Mouse (Mus musculus) heart, embryonic 16.5 days (tissue): Measurements from ENCODE around the gene Dhx15. TPM values are rescaled to one million over a fixed set of nuclear protein-coding genes. Genes with fewer than 3 reads are reported as not detected.

Experiments used
- ATAC-seq: fragments of 200-750 bp; cut with Nextera tagmentation; replicated peaks from 2 replicates; pipeline ENCODE4 v1.8.0; 2017; ENCODE audit warnings: moderate number of reproducible peaks; ENCODE audit not compliant: insufficient read depth, low FRiP score; ENCODE audit errors: extremely low read depth
- H3K27ac ChIP-seq: fragments of 300-500 bp; sonication (generic); 2 replicates; pipeline ENCODE4 v1.5.1; 2014; ENCODE audit warnings: mild to moderate bottlenecking, low read length, control low read depth, moderate library complexity
- H3K27me3 ChIP-seq: fragments of 300-500 bp; sonication (generic); 2 replicates; pipeline ENCODE4 v1.6.1; 2014; ENCODE audit warnings: low read length, mixed read lengths; ENCODE audit not compliant: control insufficient read depth, insufficient read depth
- H3K36me3 ChIP-seq: fragments of 300-500 bp; sonication (generic); 2 replicates; pipeline ENCODE4 v1.6.1; 2014; ENCODE audit not compliant: control insufficient read depth, insufficient read depth
- H3K4me1 ChIP-seq: fragments of 300-500 bp; sonication (generic); 2 replicates; pipeline ENCODE4 v1.6.1; 2014; ENCODE audit warnings: low read length, mixed read lengths; ENCODE audit not compliant: control insufficient read depth, insufficient read depth
- H3K4me2 ChIP-seq: fragments of 300-500 bp; sonication (generic); 2 replicates; pipeline ENCODE4 v1.6.1; 2014; ENCODE audit warnings: low read depth, mild to moderate bottlenecking, control low read depth, low read length
- H3K4me3 ChIP-seq: fragments of 300-500 bp; sonication (generic); 2 replicates; pipeline ENCODE4 v1.5.1; 2014; ENCODE audit warnings: mild to moderate bottlenecking, control low read depth, low read length
- H3K9ac ChIP-seq: fragments of 300-500 bp; sonication (generic); 2 replicates; pipeline ENCODE4 v1.6.1; 2014; ENCODE audit warnings: low read length, control low read depth
- H3K9me3 ChIP-seq: fragments of 300-500 bp; sonication (generic); replicated peaks from 2 replicates; pipeline ENCODE4 v1.6.1; 2016; ENCODE audit warnings: low read length; ENCODE audit not compliant: control insufficient read depth
- WGBS: fragments of 180-500 bp; shearing (Covaris S2); extraction: QIAGEN DNeasy Blood & Tissue Kit; methylation state at CpG from one replicate; pipeline ENCODE4 v1.1.7; 2014; 5-methylcytosine and 5-hydroxymethylcytosine counted together
- polyA plus RNA-seq: library from polyadenylated mRNA; unstranded; fragments of >200 nt; fragmentation: Nextera tagmentation; extraction: Ambion mirVana; gene quantifications from 2 replicates; pipeline ENCODE4 v1.2.1, GENCODE M21; 2015

The Dhx15 gene
- polyA plus RNA-seq, 1 experiment from 2014 or later = 96.7 TPM

- no peak overlapping the region for H3K27ac ChIP-seq
- no peaks in the 10 kb centered on the region; the same call in 1 of the 2 replicates for H3K4me1 ChIP-seq
- H3K4me2 ChIP-seq = no peak overlapping the region
- no peaks in the 10 kb centered on the region for H3K27me3 ChIP-seq
- no peak overlapping the region for H3K4me3 ChIP-seq
- WGBS = 85% methylated on average over 1 of the region's 1 CpGs
- H3K9me3 ChIP-seq = no peaks in the 10 kb centered on the region
- H3K9ac ChIP-seq = no peak overlapping the region
- H3K36me3 ChIP-seq = peaks cover 6% of the 10 kb centered on the region; the same call in 1 of the 2 replicates
- ATAC-seq = no peak
Measured at GRCm38 (mm10) chr5:52177326-52177725, 13.0 kb downstream of the Dhx15 start.

DNA sequence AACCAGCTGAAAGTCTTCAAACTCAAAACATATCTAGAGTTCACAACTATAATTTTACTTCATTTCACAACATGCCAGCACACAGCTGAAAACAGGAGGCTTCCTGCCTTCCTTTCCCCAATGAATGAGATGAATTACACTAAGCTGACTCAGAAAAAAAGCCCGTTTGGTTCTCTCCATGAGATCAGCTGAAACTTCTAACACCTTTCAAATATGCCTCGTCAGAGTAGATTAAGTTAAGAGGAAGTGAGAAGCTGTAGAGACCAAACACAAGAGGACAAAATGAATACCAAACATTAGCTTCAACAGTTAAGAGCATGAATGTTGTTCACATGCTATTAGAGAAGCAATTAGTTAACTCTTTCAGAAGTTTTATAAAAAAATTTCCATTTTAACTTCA, 21.8 kb downstream of the Dhx15 start:
- Histone ChIP-seq H3K4me2 (no peak overlapping the region), H3K4me3 (no peak overlapping the region), H3K9me3 (no peaks in the 10 kb centered on the region), H3K27ac (no peak overlapping the region), H3K27me3 (no peaks in the 10 kb centered on the region), H3K4me1 (no peaks in the 10 kb centered on the region; the same call in 1 of the 2 replicates), H3K36me3 (peaks cover 23% of the 10 kb centered on the region), H3K9ac (no peak overlapping the region)
- whole genome bisulfite sequencing = 20% methylated on average over 2 of the region's 2 CpGs
- ATAC-seq = no peak

DNA sequence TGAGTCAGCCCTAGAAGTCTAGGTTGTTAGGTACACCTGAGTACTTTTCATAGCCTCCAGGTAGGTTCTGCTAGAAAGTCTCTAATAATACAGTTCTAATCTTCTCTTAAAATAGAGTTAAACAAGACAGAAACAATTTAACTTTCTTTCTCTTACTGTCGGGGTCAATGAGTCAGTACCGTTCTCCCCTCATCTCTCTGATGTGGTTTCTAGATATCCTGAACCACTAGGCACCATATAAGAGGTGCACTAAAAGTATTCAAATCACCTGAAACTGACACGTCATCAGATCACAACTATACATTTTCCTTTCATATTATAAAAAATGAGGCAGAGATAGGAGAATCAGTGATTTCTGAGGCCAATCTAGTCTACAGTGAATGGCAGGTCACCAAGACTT, 41.2 kb downstream of the Dhx15 start:
- Histone ChIP-seq H3K9me3 (no peaks in the 10 kb centered on the region), H3K4me1 (no peaks in the 10 kb centered on the region), H3K4me3 (no peak overlapping the region), H3K9ac (no peak overlapping the region), H3K4me2 (no peak overlapping the region), H3K27me3 (no peaks in the 10 kb centered on the region), H3K27ac (no peak overlapping the region), H3K36me3 (peaks cover 26% of the 10 kb centered on the region)
- WGBS = 92% methylated on average over 3 of the region's 3 CpGs
- ATAC-seq = no peak

DNA sequence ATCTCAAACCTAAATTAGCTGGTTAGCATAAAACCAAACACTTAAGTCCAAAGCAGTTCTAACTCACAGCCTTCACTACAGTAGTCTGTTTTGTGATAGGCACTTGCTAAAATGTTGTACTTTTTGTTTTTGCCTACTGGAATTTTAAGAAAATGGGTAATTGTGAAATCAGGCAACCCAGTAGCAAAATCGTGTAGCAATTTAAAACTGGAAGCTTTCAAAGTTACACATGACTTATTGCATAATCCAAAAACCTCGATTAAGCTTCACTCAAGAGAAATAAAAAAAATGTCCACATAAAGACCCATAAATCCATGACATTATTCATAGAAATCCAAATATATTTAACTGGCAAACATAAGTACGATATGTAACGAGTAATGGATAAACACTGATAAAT, 43.2 kb downstream of the Dhx15 start:
- Histone ChIP-seq H3K4me2 (no peak overlapping the region), H3K4me1 (no peaks in the 10 kb centered on the region), H3K9me3 (no peaks in the 10 kb centered on the region), H3K27ac (no peak overlapping the region), H3K4me3 (no peak overlapping the region), H3K9ac (no peak overlapping the region), H3K36me3 (peaks cover 21% of the 10 kb centered on the region), H3K27me3 (no peaks in the 10 kb centered on the region)
- WGBS = 75% methylated on average over 4 of the region's 4 CpGs
- no peak for ATAC-seq

- no peak overlapping the region for H3K4me2 ChIP-seq
- no peak for ATAC-seq
- peaks cover 13% of the 10 kb centered on the region; the same call in 1 of the 2 replicates for H3K36me3 ChIP-seq
- H3K9ac ChIP-seq = no peak overlapping the region
- no peaks in the 10 kb centered on the region for H3K9me3 ChIP-seq
- H3K4me1 ChIP-seq = no peaks in the 10 kb centered on the region
- no peak overlapping the region for H3K27ac ChIP-seq
- WGBS = 76% methylated on average over 6 of the region's 6 CpGs
- H3K4me3 ChIP-seq = no peak overlapping the region
- H3K27me3 ChIP-seq = no peaks in the 10 kb centered on the region
Measured at GRCm38 (mm10) chr5:52145684-52146083, 44.6 kb downstream of the Dhx15 start.

- no peaks in the 10 kb centered on the region for H3K4me1 ChIP-seq
- H3K9ac ChIP-seq = no peak overlapping the region
- H3K27ac ChIP-seq = no peak overlapping the region
- no peaks in the 10 kb centered on the region for H3K27me3 ChIP-seq
- H3K36me3 ChIP-seq = peaks cover 13% of the 10 kb centered on the region
- H3K9me3 ChIP-seq = no peaks in the 10 kb centered on the region
- WGBS = 69% methylated on average over 9 of the region's 9 CpGs
- no peak overlapping the region for H3K4me3 ChIP-seq
- ATAC-seq = no peak; the same call in 1 of the 2 replicates
- no peak overlapping the region for H3K4me2 ChIP-seq
Measured at GRCm38 (mm10) chr5:52141936-52142335, 48.4 kb downstream of the Dhx15 start.

DNA sequence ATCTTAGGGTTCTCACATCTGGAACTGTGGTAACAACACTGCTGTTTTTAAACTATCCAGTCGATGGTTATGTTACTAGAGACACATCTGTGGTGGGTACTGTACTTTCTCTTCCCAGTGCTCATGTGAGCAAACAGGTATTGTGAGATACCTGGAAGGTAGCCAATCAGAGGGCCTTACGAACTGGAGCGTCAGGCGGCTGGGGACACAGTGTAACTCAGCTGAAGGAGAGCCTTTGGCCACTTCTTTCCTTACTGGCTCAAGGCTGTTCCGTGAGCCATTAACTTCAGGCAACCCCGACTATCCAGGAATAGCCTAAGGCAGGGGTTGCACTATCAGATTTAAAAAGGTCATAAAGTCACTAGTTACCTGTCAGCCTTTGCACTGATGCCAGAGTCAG, 51.5 kb downstream of the Dhx15 start:
- H3K4me2 ChIP-seq = no peak overlapping the region
- no peak overlapping the region for H3K27ac ChIP-seq
- no peak overlapping the region for H3K4me3 ChIP-seq
- WGBS = 75% methylated on average over 6 of the region's 6 CpGs
- no peak for ATAC-seq
- 0 out of 2 replicates have a peak, but pooled peaks cover 3% of the 10 kb centered on the region for H3K4me1 ChIP-seq
- H3K9ac ChIP-seq = no peak overlapping the region
- H3K27me3 ChIP-seq = no peaks in the 10 kb centered on the region
- no peaks in the 10 kb centered on the region for H3K9me3 ChIP-seq
- H3K36me3 ChIP-seq = peaks cover 7% of the 10 kb centered on the region

DNA sequence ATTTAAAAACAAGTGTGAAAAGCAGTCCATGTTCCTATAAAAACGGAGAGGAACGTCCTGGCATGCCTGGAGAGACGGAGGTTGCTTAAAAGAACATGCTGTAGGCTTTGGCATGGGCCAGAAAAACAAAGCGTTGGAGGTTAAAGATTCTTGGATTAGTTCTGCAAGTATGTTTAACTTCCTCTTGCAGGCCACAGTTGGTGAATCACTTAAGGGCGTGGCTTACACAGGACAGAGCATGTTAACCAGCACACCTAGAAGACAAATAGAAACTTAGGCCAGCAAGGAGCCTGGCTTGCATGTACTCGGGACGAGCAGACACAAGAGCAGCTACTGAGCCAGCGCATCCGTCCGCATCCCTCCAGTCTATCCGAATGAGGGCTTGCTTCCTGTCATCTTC, 52.2 kb downstream of the Dhx15 start:
- Histone ChIP-seq H3K4me3 (no peak overlapping the region), H3K9me3 (no peaks in the 10 kb centered on the region), H3K4me1 (0 out of 2 replicates have a peak, but pooled peaks cover 3% of the 10 kb centered on the region), H3K36me3 (peaks cover 7% of the 10 kb centered on the region), H3K27ac (no peak overlapping the region), H3K27me3 (no peaks in the 10 kb centered on the region), H3K4me2 (no peak overlapping the region), H3K9ac (no peak overlapping the region)
- ATAC-seq = no peak
- WGBS = 80% methylated on average over 11 of the region's 11 CpGs

DNA sequence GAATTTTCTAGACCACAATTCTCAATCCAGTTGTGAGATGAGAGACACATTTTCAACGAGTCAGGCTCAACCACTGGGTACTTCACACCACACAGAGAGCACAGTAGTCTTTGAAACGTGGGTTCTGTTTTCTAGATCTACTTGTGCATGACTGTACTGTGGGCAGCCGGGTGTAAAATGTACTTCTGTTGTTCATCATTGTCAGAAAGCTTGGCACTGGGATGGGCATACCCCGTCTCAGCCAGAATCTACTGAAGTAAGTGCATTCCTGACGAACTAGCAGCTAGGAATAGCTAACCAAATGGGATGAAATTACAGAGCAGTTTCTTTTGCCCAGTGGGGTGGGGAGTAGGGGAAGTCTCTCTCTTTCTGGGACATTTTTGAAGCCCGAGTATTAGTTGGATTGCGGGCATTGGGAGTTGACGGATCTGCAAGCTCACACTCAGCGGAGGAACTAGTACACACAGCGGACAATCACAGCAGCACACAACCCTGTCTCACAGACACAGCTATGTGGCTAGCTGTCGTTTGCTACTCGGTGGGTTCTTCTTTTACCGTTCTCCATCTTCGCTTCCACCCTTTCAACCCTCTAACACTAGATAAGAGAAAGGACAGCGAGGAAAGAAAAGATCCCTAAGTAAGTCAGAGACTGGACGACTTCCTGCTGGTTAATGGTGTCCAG, 54.7 kb downstream of the Dhx15 start:
- peaks cover 7% of the 10 kb centered on the region; the same call in 1 of the 2 replicates for H3K36me3 ChIP-seq
- WGBS = 62% methylated on average over 16 of the region's 16 CpGs
- no peak overlapping the region for H3K4me3 ChIP-seq
- no peak for ATAC-seq
- H3K9me3 ChIP-seq = no peaks in the 10 kb centered on the region
- 0 out of 2 replicates have a peak, but pooled peaks cover 3% of the 10 kb centered on the region for H3K4me1 ChIP-seq
- H3K9ac ChIP-seq = no peak overlapping the region
- no peak overlapping the region for H3K4me2 ChIP-seq
- no peaks in the 10 kb centered on the region for H3K27me3 ChIP-seq
- no peak overlapping the region for H3K27ac ChIP-seq
